Mouse (Mus musculus) spleen, adult 2 months (tissue): ENCODE results near the gene Morn5. TPM values are rescaled to one million over a fixed set of nuclear protein-coding genes. Genes with fewer than 3 reads are reported as not detected.

Source experiments
- DNase-seq, 2 experiments: peaks; one replicate each; pipeline versions ENCODE4 v3.0.0 to v3.0.0-alpha.2; 2012 to 2021; ENCODE audit warnings: low spot score in 2 of 2, low read depth in 1 of 2
- H3K27ac ChIP-seq: fragments of 200-500 bp; 2 replicates; pipeline ENCODE4 v1.5.1; 2012; ENCODE audit warnings: low read length, inconsistent platforms; ENCODE audit not compliant: insufficient read depth
- H3K27me3 ChIP-seq: fragments of 200-500 bp; 2 replicates; pipeline ENCODE4 v1.6.1; 2012; ENCODE audit warnings: mild to moderate bottlenecking, moderate library complexity, low read length, inconsistent platforms; ENCODE audit not compliant: control insufficient read depth, insufficient read depth
- H3K36me3 ChIP-seq: fragments of 200-500 bp; 2 replicates; pipeline ENCODE4 v1.6.1; 2012; ENCODE audit warnings: mild to moderate bottlenecking, low read length, inconsistent platforms; ENCODE audit not compliant: control insufficient read depth, insufficient read depth
- H3K4me1 ChIP-seq: fragments of 200-500 bp; 2 replicates; pipeline ENCODE4 v1.6.1; 2011; ENCODE audit warnings: inconsistent platforms; ENCODE audit not compliant: control insufficient read depth, insufficient read depth, insufficient read length
- H3K4me3 ChIP-seq: fragments of 200-500 bp; 2 replicates; pipeline ENCODE4 v1.5.1; 2011; ENCODE audit warnings: mild to moderate bottlenecking, inconsistent platforms; ENCODE audit not compliant: insufficient read depth, insufficient read length; ENCODE audit errors: extremely low read depth
- CTCF ChIP-seq: fragments of 200-500 bp; IDR thresholded peaks from 2 replicates; pipeline ENCODE4 v1.5.1; 2011; ENCODE audit warnings: mild to moderate bottlenecking, inconsistent platforms; ENCODE audit not compliant: insufficient read depth, insufficient read length, insufficient replicate concordance; ENCODE audit errors: extremely low read depth
- POLR2A ChIP-seq: fragments of 200-500 bp; IDR thresholded peaks from 2 replicates; pipeline ENCODE4 v1.6.1; 2011; ENCODE audit warnings: low read depth, low read length, inconsistent platforms
- WGBS: fragments of 180-500 bp; shearing (Covaris S2); methylation state at CpG from one replicate; pipeline ENCODE4 v1.1.7; 2018; 5-methylcytosine and 5-hydroxymethylcytosine counted together
- polyA plus RNA-seq: library from polyadenylated mRNA; depleted of rRNA; stranded (reverse); fragments of >200 nt; gene quantifications from 2 replicates; pipeline ENCODE4 v1.2.3, GENCODE M21; 2012; rRNA removed

Gene Morn5
- polyA plus RNA-seq, 1 experiment = not detected

DNA sequence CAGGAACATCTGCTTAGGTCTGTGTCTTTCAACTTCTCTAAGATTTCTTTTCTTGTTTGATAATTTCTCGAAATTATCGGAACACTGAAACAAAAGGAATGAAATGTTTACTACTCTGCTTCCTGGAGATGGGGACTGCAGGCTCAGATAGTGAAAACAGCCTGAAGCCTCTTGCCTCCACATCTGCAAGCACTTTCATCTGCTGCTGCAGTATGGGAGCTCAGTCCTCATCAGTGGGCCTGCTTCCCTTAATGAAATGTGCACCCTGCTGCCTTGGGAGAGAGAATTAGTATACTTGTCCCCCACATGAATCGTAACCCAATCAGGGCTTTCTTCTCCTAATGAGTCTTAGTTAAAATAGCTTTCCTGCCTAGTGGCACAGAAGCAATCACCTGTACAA is 79.8 kb downstream of the Morn5 start:
- no peaks in the 10 kb centered on the region for H3K27me3 ChIP-seq
- H3K27ac ChIP-seq = no peak overlapping the region
- no peak overlapping the region for H3K4me3 ChIP-seq
- H3K36me3 ChIP-seq = peaks cover 36% of the 10 kb centered on the region
- DNase-seq = no peak
- WGBS = 91% methylated on average over 3 of the region's 3 CpGs
- TF ChIP-seq CTCF (no peak), POLR2A (no peak)
- 0 out of 2 replicates have a peak, but pooled peaks cover 3% of the 10 kb centered on the region for H3K4me1 ChIP-seq

Other genes starting within 250 kb of the Morn5 start
- gene Ttll11, start 69.5 kb upstream of the Morn5 start, polyA plus RNA-seq = 1.3 and 2.0 TPM in 2 replicates
- 25.9 and 28.5 TPM in 2 replicates for gene Ndufa8, start 52 bp upstream of the Morn5 start, polyA plus RNA-seq
- 0.71 and 0.79 TPM in 2 replicates for gene Lhx6, start 56.0 kb downstream of the Morn5 start, polyA plus RNA-seq
- 13.4 and 14.2 TPM in 2 replicates for gene Mrrf, start 86.9 kb downstream of the Morn5 start, polyA plus RNA-seq
- 5.5 and 6.1 TPM in 2 replicates for gene Rbm18, start 87.3 kb downstream of the Morn5 start, polyA plus RNA-seq
- 44.4 and 45.2 TPM in 2 replicates for gene Ptgs1, start 181.0 kb downstream of the Morn5 start, polyA plus RNA-seq